Mouse (Mus musculus) limb, embryonic 15.5 days (tissue): ENCODE results near the gene Tgm2. TPM values are rescaled to one million over a fixed set of nuclear protein-coding genes. Genes with fewer than 3 reads are reported as not detected.

Source experiments
- ATAC-seq: fragments of 200-750 bp; cut with Nextera tagmentation; 2 replicates; pipeline ENCODE4 v1.8.0; 2017; ENCODE audit warnings: low read depth, moderate TSS enrichment; ENCODE audit not compliant: insufficient number of reproducible peaks, low FRiP score, low TSS enrichment
- H3K27ac ChIP-seq: fragments of 300-500 bp; sonication (generic); 2 replicates; pipeline ENCODE4 v1.5.1; 2015; ENCODE audit warnings: moderate library complexity, mild to moderate bottlenecking, inconsistent platforms
- H3K27me3 ChIP-seq: fragments of 300-500 bp; sonication (generic); 2 replicates; pipeline ENCODE4 v1.6.1; 2015; ENCODE audit warnings: inconsistent platforms
- H3K36me3 ChIP-seq: fragments of 300-500 bp; sonication (generic); 2 replicates; pipeline ENCODE4 v1.6.1; 2015; ENCODE audit warnings: inconsistent platforms
- H3K4me1 ChIP-seq: fragments of 300-500 bp; sonication (generic); 2 replicates; pipeline ENCODE4 v1.6.1; 2015; ENCODE audit warnings: inconsistent platforms
- H3K4me2 ChIP-seq: fragments of 300-500 bp; sonication (generic); 2 replicates; pipeline ENCODE4 v1.6.1; 2015; ENCODE audit warnings: mild to moderate bottlenecking, inconsistent platforms
- H3K4me3 ChIP-seq: fragments of 300-500 bp; sonication (generic); 2 replicates; pipeline ENCODE4 v1.5.1; 2015; ENCODE audit warnings: mild to moderate bottlenecking, inconsistent platforms
- H3K9ac ChIP-seq: fragments of 300-500 bp; sonication (generic); 2 replicates; pipeline ENCODE4 v1.6.1; 2015; ENCODE audit warnings: inconsistent platforms
- H3K9me3 ChIP-seq: fragments of 300-500 bp; sonication (generic); 2 replicates; pipeline ENCODE4 v1.6.1; 2016; ENCODE audit warnings: inconsistent platforms
- WGBS: fragments of 180-500 bp; shearing (Covaris S2); methylation state at CpG from one replicate; pipeline ENCODE4 v1.1.7; 2015; 5-methylcytosine and 5-hydroxymethylcytosine counted together
- polyA plus RNA-seq: library from polyadenylated mRNA; unstranded; fragments of >200 nt; fragmentation: Nextera tagmentation; extraction: Ambion mirVana; gene quantifications from 2 replicates; pipeline ENCODE4 v1.2.1, GENCODE M21; 2015

Tgm2 gene
- polyA plus RNA-seq, 1 experiment from 2014 or later, result 13.3 TPM

- Histone ChIP-seq H3K4me1 (peaks cover 16% of the 10 kb centered on the region), H3K36me3 (no peaks in the 10 kb centered on the region), H3K27me3 (no peaks in the 10 kb centered on the region), H3K4me2 (peak overlapping the region; percentile 52), H3K4me3 (peak overlapping the region; percentile 37), H3K9ac (peak overlapping the region; percentile 23), H3K9me3 (no peaks in the 10 kb centered on the region), H3K27ac (peak overlapping the region; percentile 50; the same call in 1 of the 2 replicates)
- 13% methylated on average over 15 of the region's 19 CpGs for WGBS
- ATAC-seq, result peak; percentile 75; the same call in 1 of the 2 replicates
Measured at GRCm38 (mm10) chr2:158178696-158179369, 32.6 kb upstream of the Tgm2 start.

GRCm38 (mm10) chr2:158178139-158178538 lies 31.9 kb upstream of the Tgm2 start:
- Histone ChIP-seq H3K9ac (no peak overlapping the region), H3K4me3 (no peak overlapping the region), H3K9me3 (no peaks in the 10 kb centered on the region), H3K4me2 (no peak overlapping the region), H3K36me3 (no peaks in the 10 kb centered on the region), H3K27me3 (no peaks in the 10 kb centered on the region), H3K4me1 (peaks cover 16% of the 10 kb centered on the region), H3K27ac (no peak overlapping the region)
- 69% methylated on average over 4 of the region's 4 CpGs for WGBS
- ATAC-seq, result no peak

DNA sequence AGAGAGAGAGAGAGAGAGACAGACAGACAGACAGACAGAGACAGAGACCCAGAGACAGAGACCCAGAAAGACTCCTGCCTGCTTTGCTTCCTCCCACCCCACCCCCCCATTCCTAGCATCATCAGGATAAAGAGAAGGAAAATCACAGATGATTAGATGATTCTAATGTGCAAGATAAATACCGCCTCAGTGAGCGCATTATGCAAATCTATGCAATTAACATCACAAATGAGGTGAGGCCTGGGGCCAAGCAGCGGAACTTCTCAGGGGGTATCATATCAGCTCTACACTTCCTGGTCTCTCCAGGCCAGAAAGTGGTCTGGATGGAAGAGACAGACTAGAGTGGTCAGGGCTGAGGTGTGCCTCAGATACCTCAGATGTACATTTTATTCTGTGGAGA lies 31.3 kb upstream of the Tgm2 start:
- H3K9ac ChIP-seq, result no peak overlapping the region
- no peak for ATAC-seq
- no peaks in the 10 kb centered on the region for H3K36me3 ChIP-seq
- no peak overlapping the region for H3K4me3 ChIP-seq
- H3K27me3 ChIP-seq, result no peaks in the 10 kb centered on the region
- H3K27ac ChIP-seq, result no peak overlapping the region
- peaks cover 16% of the 10 kb centered on the region for H3K4me1 ChIP-seq
- 72% methylated on average over 3 of the region's 3 CpGs for WGBS
- H3K4me2 ChIP-seq, result no peak overlapping the region
- no peaks in the 10 kb centered on the region for H3K9me3 ChIP-seq

GRCm38 (mm10) chr2:158176763-158177162 lies 30.5 kb upstream of the Tgm2 start:
- 91% methylated on average over 9 of the region's 9 CpGs for WGBS
- H3K36me3 ChIP-seq, result no peaks in the 10 kb centered on the region
- H3K4me1 ChIP-seq, result peaks cover 16% of the 10 kb centered on the region
- no peaks in the 10 kb centered on the region for H3K27me3 ChIP-seq
- no peak for ATAC-seq
- no peaks in the 10 kb centered on the region for H3K9me3 ChIP-seq
- H3K9ac ChIP-seq, result no peak overlapping the region
- H3K4me2 ChIP-seq, result no peak overlapping the region
- no peak overlapping the region for H3K27ac ChIP-seq
- no peak overlapping the region for H3K4me3 ChIP-seq

- no peak overlapping the region for H3K4me2 ChIP-seq
- no peaks in the 10 kb centered on the region for H3K36me3 ChIP-seq
- no peak overlapping the region for H3K27ac ChIP-seq
- H3K9ac ChIP-seq, result no peak overlapping the region
- no peaks in the 10 kb centered on the region for H3K27me3 ChIP-seq
- H3K4me1 ChIP-seq, result peaks cover 16% of the 10 kb centered on the region
- no peak for ATAC-seq
- no peak overlapping the region for H3K4me3 ChIP-seq
- H3K9me3 ChIP-seq, result no peaks in the 10 kb centered on the region
- 71% methylated on average over 3 of the region's 3 CpGs for WGBS
Measured at GRCm38 (mm10) chr2:158175433-158175832, 29.2 kb upstream of the Tgm2 start.

- Histone ChIP-seq H3K27ac (no peak overlapping the region), H3K4me2 (no peak overlapping the region), H3K36me3 (no peaks in the 10 kb centered on the region), H3K4me3 (no peak overlapping the region), H3K4me1 (peaks cover 15% of the 10 kb centered on the region), H3K9ac (no peak overlapping the region), H3K27me3 (no peaks in the 10 kb centered on the region), H3K9me3 (no peaks in the 10 kb centered on the region)
- 86% methylated on average over 15 of the region's 15 CpGs for WGBS
- ATAC-seq, result no peak
Measured at GRCm38 (mm10) chr2:158174958-158175357, 28.7 kb upstream of the Tgm2 start.

DNA sequence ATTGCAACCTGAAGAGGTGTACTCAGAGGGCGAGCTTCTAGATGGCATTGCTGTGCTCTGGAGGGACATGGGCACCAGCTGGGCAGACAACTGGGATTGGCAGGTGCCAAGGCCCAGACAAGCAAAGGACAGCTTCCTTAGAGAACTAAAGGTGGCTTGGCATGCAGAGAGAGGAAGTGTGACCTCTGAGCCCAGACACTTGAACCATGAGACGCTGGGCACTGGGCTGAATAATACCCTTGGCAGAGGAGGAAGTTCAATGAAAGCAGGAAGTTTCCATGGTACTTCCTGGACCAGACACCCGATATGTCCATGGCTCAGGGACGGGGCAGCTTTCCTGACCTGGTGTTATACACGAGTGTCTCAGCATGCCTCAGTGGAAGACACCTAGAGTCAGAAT lies 28.2 kb upstream of the Tgm2 start:
- no peak for ATAC-seq
- Histone ChIP-seq H3K27me3 (no peaks in the 10 kb centered on the region), H3K36me3 (no peaks in the 10 kb centered on the region), H3K9ac (no peak overlapping the region), H3K9me3 (no peaks in the 10 kb centered on the region), H3K4me2 (no peak overlapping the region), H3K4me1 (peaks cover 10% of the 10 kb centered on the region), H3K4me3 (no peak overlapping the region), H3K27ac (no peak overlapping the region)
- 75% methylated on average over 5 of the region's 5 CpGs for WGBS

DNA sequence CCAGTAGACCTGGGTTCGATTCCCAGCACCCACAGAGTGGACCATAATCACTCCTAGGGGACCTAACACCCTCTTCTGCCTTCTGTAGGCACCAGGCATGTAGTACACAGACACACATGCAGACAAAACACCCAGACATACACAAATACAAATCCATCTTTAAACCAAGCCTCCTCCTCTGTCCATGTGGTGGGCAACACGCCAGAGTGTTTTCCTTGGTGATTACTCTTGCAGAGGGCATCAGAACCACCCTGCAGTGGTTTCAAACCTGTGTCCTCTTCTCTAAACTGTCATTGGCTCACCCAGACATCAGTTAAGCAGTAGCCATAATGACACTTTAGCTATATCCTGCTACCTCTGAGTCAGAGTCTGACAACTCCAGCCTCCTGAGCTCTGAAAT lies 24.2 kb upstream of the Tgm2 start:
- 85% methylated on average over 2 of the region's 2 CpGs for WGBS
- no peak for ATAC-seq

GRCm38 (mm10) chr2:158169771-158170170 lies 23.5 kb upstream of the Tgm2 start:
- Histone ChIP-seq H3K4me2 (no peak overlapping the region), H3K4me3 (no peak overlapping the region), H3K9ac (no peak overlapping the region), H3K27ac (no peak overlapping the region), H3K4me1 (peaks cover 16% of the 10 kb centered on the region), H3K9me3 (no peaks in the 10 kb centered on the region), H3K27me3 (no peaks in the 10 kb centered on the region), H3K36me3 (no peaks in the 10 kb centered on the region)
- no peak for ATAC-seq
- WGBS, result 86% methylated on average over 7 of the region's 7 CpGs

More for the DNA sequence above, 24.2 kb upstream of the Tgm2 start:
- no peak overlapping the region for H3K4me2 ChIP-seq
- no peaks in the 10 kb centered on the region for H3K36me3 ChIP-seq
- H3K4me1 ChIP-seq, result peaks cover 16% of the 10 kb centered on the region
- no peaks in the 10 kb centered on the region for H3K9me3 ChIP-seq
- no peak overlapping the region for H3K4me3 ChIP-seq
- H3K27ac ChIP-seq, result no peak overlapping the region
- no peak overlapping the region for H3K9ac ChIP-seq
- H3K27me3 ChIP-seq, result no peaks in the 10 kb centered on the region

- H3K27me3 ChIP-seq, result no peaks in the 10 kb centered on the region
- no peak overlapping the region for H3K9ac ChIP-seq
- no peaks in the 10 kb centered on the region for H3K36me3 ChIP-seq
- WGBS, result 59% methylated on average over 6 of the region's 6 CpGs
- no peak overlapping the region for H3K4me2 ChIP-seq
- H3K9me3 ChIP-seq, result no peaks in the 10 kb centered on the region
- peaks cover 16% of the 10 kb centered on the region for H3K4me1 ChIP-seq
- H3K27ac ChIP-seq, result no peak overlapping the region
- no peak for ATAC-seq
- H3K4me3 ChIP-seq, result no peak overlapping the region
Measured at GRCm38 (mm10) chr2:158169351-158169750, 23.1 kb upstream of the Tgm2 start.

GRCm38 (mm10) chr2:158168741-158169211 lies 22.5 kb upstream of the Tgm2 start:
- Histone ChIP-seq H3K9me3 (no peaks in the 10 kb centered on the region), H3K27ac (no peak overlapping the region), H3K4me3 (no peak overlapping the region), H3K36me3 (no peaks in the 10 kb centered on the region), H3K9ac (no peak overlapping the region), H3K27me3 (no peaks in the 10 kb centered on the region), H3K4me1 (peaks cover 16% of the 10 kb centered on the region), H3K4me2 (no peak overlapping the region)
- WGBS, result 51% methylated on average over 8 of the region's 8 CpGs
- peak; percentile 10; the same call in 1 of the 2 replicates for ATAC-seq

DNA sequence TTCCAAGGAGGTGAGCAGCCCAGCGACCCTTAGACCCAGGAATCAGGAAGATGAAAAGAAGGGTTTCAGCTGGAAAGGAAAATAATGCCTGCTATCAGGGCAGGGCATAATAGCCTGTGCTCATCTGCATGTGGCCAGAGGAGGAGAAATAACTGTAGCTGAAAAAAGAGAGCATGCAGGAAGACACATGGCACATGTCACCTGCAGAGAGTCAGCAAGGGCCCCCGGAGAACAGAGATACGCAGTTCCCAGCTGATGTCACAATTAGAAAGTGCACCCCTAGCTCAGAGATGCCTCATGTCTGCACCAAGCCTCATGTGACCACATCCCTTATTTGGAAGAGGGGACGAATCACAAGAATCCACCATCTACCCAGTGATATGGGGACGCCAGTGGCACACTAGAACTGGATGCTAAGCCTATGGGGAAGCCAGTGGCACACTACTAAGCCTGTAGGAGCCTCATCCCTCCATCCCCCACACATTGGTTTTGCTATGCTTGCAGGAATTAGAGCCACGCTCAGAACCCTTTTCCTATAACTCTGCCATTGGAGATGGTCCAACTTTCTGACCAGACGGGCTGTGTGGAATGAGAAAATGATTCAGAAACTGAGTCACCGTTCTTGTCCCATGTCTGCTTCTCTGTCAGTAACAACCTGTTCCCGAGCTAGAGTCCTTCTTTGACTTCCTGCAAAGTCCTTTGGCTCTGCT lies 21.4 kb upstream of the Tgm2 start:
- no peak overlapping the region for H3K9ac ChIP-seq
- no peak for ATAC-seq
- no peaks in the 10 kb centered on the region for H3K36me3 ChIP-seq
- H3K9me3 ChIP-seq, result no peaks in the 10 kb centered on the region
- 60% methylated on average over 9 of the region's 9 CpGs for WGBS
- peaks cover 16% of the 10 kb centered on the region for H3K4me1 ChIP-seq
- H3K4me2 ChIP-seq, result no peak overlapping the region
- no peaks in the 10 kb centered on the region for H3K27me3 ChIP-seq
- no peak overlapping the region for H3K27ac ChIP-seq
- H3K4me3 ChIP-seq, result no peak overlapping the region
